Mouse (Mus musculus) MEL-GATA-1-ER (cell line): ENCODE results near the gene Prdx2.

ENCODE experiments used
- DNase-seq: peaks from one replicate; pipeline ENCODE4 v3.0.0-alpha.2; 2012; ENCODE audit warnings: low read depth; ENCODE audit errors: extremely low read depth

Prdx2 gene

GRCm38 (mm10) chr8:84978248-84978940 lies 9.0 kb downstream of the Prdx2 start, which contains the start of gene Junb:
TSS of gene Junb (minus strand) at chr8:84978718.
- no peak for DNase-seq

- peak; percentile 97 for DNase-seq
Measured at GRCm38 (mm10) chr8:84979599-84980421, 10.4 kb downstream of the Prdx2 start.

DNA sequence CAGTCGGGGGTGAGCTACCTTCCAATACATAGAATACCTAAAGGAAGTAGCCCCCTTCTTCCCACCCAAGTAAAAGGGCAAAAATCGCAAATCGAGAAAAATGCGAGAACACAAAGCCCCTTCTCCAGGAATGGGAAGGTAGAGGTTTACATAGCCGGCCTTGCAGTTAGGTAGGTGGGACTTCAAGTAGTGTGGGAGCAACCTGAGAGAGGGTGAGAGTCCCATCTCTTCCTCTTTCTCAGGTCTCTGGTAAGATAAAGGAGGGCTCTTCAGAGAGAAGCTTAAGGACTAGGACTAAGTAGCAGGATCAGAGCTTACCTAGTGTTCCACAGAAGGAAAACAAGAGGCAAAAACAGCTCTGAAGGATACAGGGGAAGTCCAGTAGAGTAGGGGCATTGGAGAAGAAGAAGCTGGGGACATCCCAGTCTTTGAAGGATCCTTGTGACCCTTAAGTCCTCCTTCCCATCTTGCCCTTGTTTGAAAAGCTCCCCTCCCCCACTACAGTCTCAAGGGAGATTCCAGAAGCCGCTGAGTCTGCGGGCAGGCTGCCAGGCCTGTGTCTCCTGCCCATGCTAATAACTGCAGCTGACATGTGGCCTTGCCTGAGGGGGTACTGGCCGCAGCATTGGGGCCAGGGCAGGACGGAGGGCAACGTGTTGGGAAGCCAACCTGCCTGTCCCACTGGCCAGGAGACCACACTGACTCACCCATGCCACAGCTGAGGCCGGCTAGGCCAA lies 11.4 kb downstream of the Prdx2 start:
- DNase-seq = no peak

DNA sequence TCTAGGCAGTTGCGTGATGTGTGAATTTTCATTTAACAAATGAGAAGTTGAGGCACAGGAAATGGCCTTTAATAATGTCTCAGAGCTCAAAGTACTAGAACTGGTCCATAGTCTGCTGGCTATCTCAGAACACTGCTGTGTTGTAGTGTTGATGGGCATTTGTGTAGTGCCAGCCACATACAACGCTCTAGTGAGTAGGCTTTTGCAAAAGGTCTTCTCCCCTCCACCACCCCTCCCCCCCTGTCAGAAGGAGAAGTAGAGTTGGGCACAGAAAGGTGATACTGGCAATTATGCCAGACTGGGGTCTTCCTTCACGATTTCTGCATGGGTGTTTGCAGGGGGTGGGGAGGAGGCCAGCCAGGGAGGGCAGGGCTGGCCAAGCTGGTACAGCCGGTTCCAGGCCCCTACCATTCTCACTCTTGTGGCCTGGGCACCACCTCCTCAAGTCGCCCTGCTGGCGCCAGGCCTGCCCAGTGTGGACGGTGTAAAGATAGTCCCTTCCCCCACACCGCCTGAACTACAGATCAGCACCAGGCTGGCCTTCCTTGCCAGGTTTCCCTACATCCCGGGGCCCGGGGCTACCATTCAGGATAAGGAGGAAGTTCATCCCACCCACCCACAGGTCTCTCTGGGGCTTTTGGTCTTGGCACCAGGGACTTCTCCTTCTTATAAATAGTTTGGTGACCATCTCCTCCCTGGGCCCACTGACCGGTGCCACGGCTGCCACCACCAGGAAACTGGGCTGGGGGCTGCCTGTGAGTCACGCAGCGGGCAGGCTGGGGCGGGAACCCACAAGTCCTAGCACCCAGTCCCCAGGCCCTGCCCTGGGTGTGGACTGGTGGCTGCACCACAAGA lies 12.5 kb downstream of the Prdx2 start:
- no peak for DNase-seq

DNA sequence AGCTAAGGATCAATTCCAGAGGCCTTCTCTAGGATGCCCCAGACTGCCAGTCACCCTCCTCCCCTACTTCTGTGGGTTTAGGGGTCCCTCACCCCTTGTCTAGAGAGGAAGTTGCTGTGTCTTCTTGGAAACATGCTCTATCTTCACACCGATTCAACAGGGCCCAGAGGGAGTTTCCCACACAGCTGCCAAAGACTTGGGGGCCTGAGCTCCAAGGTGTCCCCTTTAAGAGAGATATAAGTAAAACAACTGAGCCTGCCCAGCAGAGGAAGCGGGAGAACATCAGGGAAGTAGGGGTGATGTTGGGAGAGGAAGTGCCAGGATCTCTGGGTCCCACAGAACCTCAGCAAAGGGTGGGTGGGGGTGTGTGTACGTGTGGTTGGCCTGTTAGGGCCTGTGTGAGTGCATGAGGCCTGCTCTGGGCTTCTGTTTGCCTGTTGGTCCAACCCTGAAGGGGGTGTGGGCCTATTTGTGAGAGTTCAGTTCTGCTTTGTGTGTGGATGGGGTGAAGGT lies 13.2 kb downstream of the Prdx2 start:
- no peak for DNase-seq

- DNase-seq = no peak
Measured at GRCm38 (mm10) chr8:84984294-84985048, 15.1 kb downstream of the Prdx2 start.

- DNase-seq = no peak
Measured at GRCm38 (mm10) chr8:84985049-84985683, 15.8 kb downstream of the Prdx2 start.

- DNase-seq = no peak
Measured at GRCm38 (mm10) chr8:84985684-84986378, 16.4 kb downstream of the Prdx2 start.

GRCm38 (mm10) chr8:84986379-84986945 lies 17.1 kb downstream of the Prdx2 start:
- DNase-seq = no peak

- DNase-seq = no peak
Measured at GRCm38 (mm10) chr8:84987388-84987787, 18.0 kb downstream of the Prdx2 start.

DNA sequence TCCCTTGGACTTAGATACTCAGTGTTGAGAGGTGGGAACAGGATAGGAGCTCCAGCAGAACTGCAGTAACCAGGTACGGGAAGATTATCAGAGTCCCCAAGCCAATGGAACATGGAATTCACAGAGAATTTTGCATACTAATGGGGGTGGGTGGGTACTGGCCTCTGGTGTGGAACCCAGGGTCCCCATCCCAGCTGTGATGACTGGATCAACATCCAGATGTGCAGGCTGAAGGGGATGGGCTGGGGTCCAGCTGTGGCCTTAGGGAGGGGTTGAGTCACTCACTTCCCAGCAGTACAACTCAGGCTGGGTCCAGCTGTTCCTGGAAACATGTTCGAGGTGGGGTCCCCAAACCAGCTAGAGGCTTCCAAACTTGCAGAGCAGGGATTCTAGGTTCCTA lies 18.5 kb downstream of the Prdx2 start:
- DNase-seq = no peak

DNA sequence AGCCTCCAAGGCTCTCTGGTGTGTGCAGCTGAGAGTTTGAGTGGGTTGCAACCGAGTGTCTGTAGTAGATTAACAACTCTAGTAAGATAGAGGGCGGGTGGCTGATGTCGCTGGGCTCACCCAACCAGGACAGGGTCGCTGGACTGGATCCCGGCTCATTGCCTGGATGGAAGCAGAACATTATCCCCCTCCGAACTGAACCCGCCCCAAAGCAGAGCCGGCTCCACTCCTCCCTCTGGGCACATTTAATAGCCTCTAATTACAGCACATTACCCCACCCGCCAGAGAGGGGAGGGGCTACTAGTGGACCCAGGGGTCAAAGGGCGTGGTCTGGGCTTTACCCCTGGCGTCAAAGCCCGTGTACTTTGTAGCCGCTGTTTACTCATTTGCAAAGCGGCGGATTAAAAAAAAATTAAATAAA lies 19.9 kb downstream of the Prdx2 start:
- DNase-seq = no peak

DNA sequence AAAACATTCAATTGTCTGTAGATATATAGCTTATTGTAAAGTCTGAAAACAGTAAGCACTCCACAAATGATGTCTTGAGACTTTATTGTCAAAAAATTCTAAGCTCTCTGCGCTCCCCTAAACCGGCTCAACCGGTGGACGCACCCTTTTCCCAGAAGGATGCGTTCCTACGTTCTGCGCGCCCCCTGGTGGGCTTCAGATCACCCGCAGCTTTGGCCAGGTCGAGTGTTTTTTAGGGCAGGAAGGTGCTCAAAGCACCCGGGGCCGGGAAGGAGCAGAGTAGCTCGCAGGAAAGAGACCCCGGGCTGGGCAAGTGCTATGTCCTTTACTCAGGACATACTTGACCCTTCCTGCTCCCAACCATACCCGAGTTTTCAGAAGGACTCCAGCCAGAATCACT lies 20.4 kb downstream of the Prdx2 start:
- no peak for DNase-seq

- DNase-seq = peak; percentile 97
Measured at GRCm38 (mm10) chr8:84990349-84990748, 21.0 kb downstream of the Prdx2 start, which contains the start of gene Hook2. TSS of gene Hook2 (plus strand) at chr8:84990603.

DNA sequence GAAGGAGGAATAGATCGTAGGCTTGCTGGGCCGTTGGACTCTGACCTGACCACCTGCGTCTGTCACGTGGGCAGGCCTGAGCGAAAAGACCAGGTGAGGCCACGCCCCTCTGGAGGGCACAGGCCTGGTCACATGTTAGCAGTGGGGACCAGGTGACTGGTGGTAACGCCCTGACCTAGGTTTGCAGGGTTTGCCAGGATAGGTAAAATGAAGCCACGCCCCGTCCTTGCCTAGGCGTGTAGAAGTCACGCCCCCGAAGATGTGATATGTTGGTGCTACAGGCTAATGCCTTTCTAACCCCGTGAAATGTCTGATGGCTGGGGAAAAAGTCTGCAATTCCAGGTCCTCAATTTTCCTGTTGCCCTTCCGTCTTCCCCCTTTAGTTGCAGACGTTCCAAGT lies 21.4 kb downstream of the Prdx2 start:
- DNase-seq = no peak

- no peak for DNase-seq
Measured at GRCm38 (mm10) chr8:84994375-84994774, 25.0 kb downstream of the Prdx2 start.

- DNase-seq = no peak
Measured at GRCm38 (mm10) chr8:84995680-84996079, 26.3 kb downstream of the Prdx2 start.

GRCm38 (mm10) chr8:84996978-84997377 lies 27.6 kb downstream of the Prdx2 start:
- DNase-seq = no peak
